Mouse (Mus musculus) right cerebral cortex, postnatal 14 days (tissue): ENCODE data around the gene Krt33b.

Experiments
- DNase-seq: peaks from one replicate; pipeline ENCODE4 v3.0.0; 2022

Krt33b gene

DNA sequence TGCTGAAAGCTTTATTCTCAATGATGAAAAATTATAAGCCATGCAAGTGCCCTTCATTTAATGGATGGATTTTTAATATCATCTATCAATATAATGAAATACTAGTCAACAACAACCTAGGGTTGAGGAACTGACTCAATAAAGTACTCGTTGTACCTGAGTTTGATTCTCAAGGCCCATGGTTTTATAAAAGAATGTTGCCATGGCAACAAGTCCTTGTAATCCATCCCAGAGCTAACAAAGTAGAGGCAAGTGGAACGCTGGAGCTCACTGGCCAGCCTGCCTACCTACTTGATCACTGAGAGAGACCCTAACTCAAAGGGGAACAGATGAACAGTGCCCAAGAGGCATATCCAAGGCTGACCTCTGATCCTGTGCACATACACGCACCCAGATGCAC, 39.1 kb downstream of the Krt33b start:
- no peak for DNase-seq

DNA sequence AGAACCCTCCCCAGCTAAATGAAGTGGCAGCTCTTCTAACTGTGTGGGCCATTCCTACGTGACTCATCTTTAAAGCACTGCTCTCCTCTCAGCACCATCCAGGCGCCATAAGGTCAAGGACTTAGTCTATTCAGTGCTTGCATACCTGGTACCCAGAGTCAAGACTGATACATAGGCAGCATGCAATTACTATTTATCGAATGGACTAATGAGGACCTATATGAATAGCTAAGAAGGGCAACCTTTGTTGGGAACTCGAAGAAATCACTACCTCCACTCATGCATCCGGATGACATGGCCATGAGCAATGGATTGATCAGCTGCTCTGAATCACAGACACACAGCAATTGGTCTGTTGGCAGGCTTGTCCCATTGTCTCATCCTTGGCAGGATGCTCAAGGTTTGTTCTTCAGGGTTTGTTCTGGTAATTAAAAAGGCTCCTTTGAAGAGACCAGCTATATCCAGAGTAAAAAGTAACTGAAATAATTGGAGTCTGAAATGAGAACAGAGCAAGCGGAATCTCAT, 39.7 kb downstream of the Krt33b start:
- DNase-seq: no peak

DNA sequence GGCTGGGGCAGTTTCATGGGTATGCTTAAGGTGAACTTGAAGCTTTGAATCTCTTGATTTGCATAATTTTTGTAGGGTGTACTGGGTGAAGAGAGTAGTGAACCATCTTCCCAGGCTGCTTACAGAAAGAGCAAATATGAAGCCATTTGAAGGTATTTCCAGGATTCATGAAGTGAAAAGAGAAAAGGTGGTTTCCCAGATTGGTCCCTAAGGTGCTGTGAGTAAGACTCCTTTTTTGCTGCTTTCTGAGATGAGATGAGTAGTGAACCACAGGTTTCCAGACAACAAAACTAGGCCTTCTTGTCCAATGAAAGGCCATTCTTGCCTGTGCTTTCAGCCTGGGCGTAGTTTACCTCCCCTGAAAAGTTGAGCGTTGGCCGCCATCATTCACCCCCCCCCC, 41.1 kb downstream of the Krt33b start:
- DNase-seq: no peak

DNA sequence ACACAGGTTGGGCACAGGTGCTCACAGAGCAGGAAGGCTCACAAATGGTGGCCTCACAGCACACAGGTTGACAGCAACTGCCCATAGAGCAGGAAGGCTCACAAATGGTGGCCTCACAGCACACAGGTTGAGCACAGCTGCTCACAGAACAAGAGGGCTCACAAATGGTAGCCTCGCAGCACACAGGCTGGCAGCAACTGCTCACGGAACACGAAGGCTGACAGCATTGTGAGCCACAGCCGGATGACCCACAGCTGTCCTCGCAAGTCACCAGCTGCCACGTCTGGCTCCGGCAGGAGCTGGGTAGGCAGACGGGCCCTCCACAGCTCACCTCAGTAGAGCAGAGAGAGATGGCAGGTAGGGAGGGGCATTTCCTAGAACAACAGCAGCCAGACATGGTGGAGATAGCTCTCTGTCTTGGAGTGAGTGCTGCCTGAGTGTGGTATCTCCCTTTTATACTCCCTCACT, 43.5 kb downstream of the Krt33b start, which contains the start of gene Krtap16-1:
Gene Krtap16-1, minus strand, starts transcription at position 418 of the 468 bp plus-strand sequence.
- no peak for DNase-seq

DNA sequence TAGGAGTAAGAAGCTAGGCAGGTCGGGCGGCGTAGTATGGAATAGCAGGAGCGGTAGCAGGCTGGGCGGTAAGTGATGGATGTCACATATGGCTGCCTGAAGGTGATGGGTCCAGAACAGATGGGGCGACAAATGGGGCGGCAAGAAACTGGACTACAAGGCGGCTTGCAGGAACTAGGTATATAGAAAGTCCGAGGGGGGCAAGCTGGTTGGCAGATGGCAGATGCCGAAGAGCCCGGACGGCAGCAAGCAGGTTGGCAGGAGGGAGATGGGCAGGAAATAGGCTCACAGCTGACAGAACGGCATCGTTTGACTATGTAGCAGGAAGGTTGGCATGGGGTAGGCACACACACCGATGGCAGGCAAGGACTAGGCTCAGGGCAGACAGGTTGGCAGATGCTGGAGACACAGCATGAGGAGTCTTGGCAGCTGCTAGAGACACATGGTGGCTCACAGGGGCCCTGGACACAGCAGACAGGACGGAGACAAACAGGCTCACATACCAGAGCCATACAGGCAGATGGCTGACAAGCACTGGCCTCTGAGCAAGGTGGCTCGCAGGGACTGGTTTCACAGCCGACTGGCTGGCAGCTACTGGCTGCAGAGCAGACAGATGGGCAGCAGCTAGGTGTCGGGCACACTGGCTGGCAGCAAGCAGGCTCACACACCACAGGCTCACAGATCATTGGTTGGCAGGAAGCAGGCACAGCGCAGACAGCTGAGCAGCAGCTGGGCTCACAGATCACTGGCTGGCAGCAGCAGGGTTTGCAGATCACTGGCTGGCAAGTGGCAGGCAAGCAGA, 44.2 kb downstream of the Krt33b start:
- DNase-seq: peak; percentile 49

DNA sequence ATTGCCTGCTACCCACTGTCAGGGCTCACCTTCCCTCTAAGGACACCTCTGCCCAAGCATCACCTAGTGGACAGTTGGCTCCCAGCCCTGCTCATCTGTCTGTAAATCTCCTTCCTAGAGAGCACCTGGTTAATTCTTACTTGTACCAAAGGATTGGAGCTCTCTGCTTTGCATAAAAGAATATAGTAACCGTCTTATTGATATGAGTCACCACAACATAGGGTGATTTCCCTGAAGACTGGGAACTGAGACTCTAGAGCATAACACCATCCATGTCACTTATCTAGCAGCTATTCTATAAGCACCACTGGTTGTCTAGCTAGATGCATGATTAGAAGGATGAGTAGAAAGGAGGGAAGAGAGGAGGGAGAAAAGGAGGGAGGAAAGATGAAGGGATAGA, 46.2 kb downstream of the Krt33b start:
- DNase-seq: no peak

DNA sequence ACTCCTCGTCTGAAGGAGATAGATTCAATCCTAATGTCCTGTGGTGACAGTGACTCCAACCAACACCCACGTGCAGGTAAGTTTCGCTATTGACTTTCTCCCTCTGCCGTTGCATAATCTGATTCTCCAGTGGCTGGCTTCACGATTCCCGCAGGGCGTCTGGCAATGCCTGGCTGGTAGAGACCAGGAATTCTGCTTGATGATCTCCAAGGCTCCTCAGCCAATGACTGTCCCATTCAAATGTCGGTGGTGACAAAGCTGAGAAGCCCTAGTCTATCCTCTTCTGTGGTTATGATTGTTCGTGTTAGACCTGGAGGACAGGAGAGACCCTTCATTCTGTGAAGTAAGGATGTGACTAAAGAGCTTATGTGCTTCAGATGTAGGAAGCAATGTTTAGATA, 46.9 kb downstream of the Krt33b start:
- DNase-seq: no peak

DNA sequence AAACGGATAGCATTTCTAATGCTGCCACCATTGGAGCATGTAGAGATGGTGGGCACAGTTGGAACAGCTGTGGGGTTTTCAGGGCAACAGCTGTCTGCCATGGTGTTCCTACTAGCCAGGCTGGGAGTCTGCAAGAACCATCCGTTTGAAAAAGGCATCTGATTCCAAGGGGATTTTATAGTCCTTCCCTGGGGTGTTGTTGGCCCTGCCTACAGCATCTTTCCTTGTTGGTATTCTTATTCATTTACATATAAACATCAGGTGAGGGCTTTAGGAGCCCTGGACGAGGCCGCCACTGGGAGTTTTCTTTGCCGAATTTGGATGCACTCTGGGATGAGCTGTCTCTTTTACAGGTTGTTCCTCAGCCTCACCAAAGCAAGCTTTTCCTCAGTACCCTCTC, 50.7 kb downstream of the Krt33b start, which contains the start of gene Krtap29-1:
Gene Krtap29-1, minus strand, starts transcription at position 101 of the 400 bp plus-strand sequence.
- no peak for DNase-seq
